Mouse (Mus musculus) ES-E14 (cell line): ENCODE measurements at regions not wholly inside any gene's neighbourhood (a gene's known extent, or its start where the extent isn't known, plus 50 kb on each side); places are given as distances from the start of the nearest gene placed in this dataset.

ENCODE experiments used
- DNase-seq: peaks from one replicate; pipeline ENCODE4 v3.0.0-alpha.2; 2013; ENCODE audit warnings: low read depth, low spot score
- H3K27ac ChIP-seq: 2 replicates; pipeline ENCODE4 v1.5.1; 2012; ENCODE audit warnings: low read depth, mild to moderate bottlenecking, low read length, moderate library complexity, mixed read lengths; ENCODE audit not compliant: poor library complexity, insufficient read depth, severe bottlenecking
- H3K36me3 ChIP-seq: 2 replicates; pipeline ENCODE4 v1.6.1; 2012; ENCODE audit warnings: mild to moderate bottlenecking, low read length, moderate library complexity, mixed read lengths; ENCODE audit not compliant: control insufficient read depth, poor library complexity, insufficient read depth, severe bottlenecking
- H3K4me1 ChIP-seq, 2 experiments: fragments of 150-350 bp in 1 of 2; sonication (generic) in 1 of 2; 2 replicates each; pipeline ENCODE4 v1.6.1; 2012; ENCODE audit warnings: low read length in 2 of 2, mild to moderate bottlenecking in 1 of 2, mixed read lengths in 1 of 2; ENCODE audit not compliant: control insufficient read depth in 2 of 2, insufficient read depth in 2 of 2, poor library complexity in 1 of 2
- H3K4me3 ChIP-seq, 2 experiments: fragments of 150-350 bp in 1 of 2; sonication (generic) in 1 of 2; 2 replicates each; pipeline ENCODE4 v1.5.1; 2012; ENCODE audit warnings: low read length in 2 of 2, low read depth in 1 of 2, mild to moderate bottlenecking in 1 of 2, mixed read lengths in 1 of 2; ENCODE audit not compliant: insufficient read depth in 1 of 2, poor library complexity in 1 of 2, severe bottlenecking in 1 of 2
- H3K9ac ChIP-seq: 2 replicates; pipeline ENCODE4 v1.6.1; 2012; ENCODE audit warnings: low read depth, mild to moderate bottlenecking, low read length, mixed read lengths; ENCODE audit not compliant: poor library complexity, insufficient read depth, severe bottlenecking
- H3K9me3 ChIP-seq: fragments of 150-350 bp; sonication (generic); 2 replicates; pipeline ENCODE4 v1.6.1; 2012; ENCODE audit warnings: low read depth, mild to moderate bottlenecking, low read length; ENCODE audit not compliant: control insufficient read depth, insufficient read depth
- CHD2 ChIP-seq: IDR thresholded peaks from 2 replicates; pipeline ENCODE4 v1.6.1; 2014; ENCODE audit warnings: mild to moderate bottlenecking, low read depth, low read length, inconsistent platforms
- HCFC1 ChIP-seq: IDR thresholded peaks from 2 replicates; pipeline ENCODE4 v1.6.1; 2012; ENCODE audit warnings: low read length, inconsistent platforms, borderline replicate concordance; ENCODE audit not compliant: insufficient read depth
- MAFK ChIP-seq: IDR thresholded peaks from 2 replicates; pipeline ENCODE4 v1.6.1; 2014; ENCODE audit warnings: mild to moderate bottlenecking, low read depth, low read length, inconsistent platforms; ENCODE audit not compliant: insufficient read depth
- ZC3H11A ChIP-seq: IDR thresholded peaks from 2 replicates; pipeline ENCODE4 v1.6.1; 2012; ENCODE audit warnings: low read depth, mild to moderate bottlenecking, inconsistent platforms, low read length, borderline replicate concordance
- ZNF384 ChIP-seq: IDR thresholded peaks from 2 replicates; pipeline ENCODE4 v1.6.1; 2012; ENCODE audit warnings: low read depth, low read length, inconsistent platforms
- in situ Hi-C, 2 experiments: fragments of 600-800 bp; cut with MboI; formaldehyde crosslinking; loops; one replicate each; pipeline ENCODE4 v1.15.1; 2025; ENCODE audit warnings: low sequenced_read_pairs in 2 of 2, inconsistent platforms in 1 of 2; ENCODE audit not compliant: unreplicated experiment in 2 of 2

- in situ Hi-C loops: no loop called here
- no peaks in the 10 kb centered on the region for H3K4me1 ChIP-seq
- H3K27ac ChIP-seq: no peak overlapping the region
- no peaks in the 10 kb centered on the region for H3K36me3 ChIP-seq
- no peak overlapping the region for H3K9ac ChIP-seq
- no peak overlapping the region for H3K4me3 ChIP-seq
- no peaks in the 10 kb centered on the region for H3K9me3 ChIP-seq
- no peak for DNase-seq
- no peak for TF ChIP-seq ZC3H11A
- no peak for TF ChIP-seq ZNF384
- TF ChIP-seq MAFK: no peak
- no peak for TF ChIP-seq CHD2
- no peak for TF ChIP-seq HCFC1
Observed at GRCm38 (mm10) chr3:61255232-61255631, 106.2 kb upstream of the Rap2b start.

DNA sequence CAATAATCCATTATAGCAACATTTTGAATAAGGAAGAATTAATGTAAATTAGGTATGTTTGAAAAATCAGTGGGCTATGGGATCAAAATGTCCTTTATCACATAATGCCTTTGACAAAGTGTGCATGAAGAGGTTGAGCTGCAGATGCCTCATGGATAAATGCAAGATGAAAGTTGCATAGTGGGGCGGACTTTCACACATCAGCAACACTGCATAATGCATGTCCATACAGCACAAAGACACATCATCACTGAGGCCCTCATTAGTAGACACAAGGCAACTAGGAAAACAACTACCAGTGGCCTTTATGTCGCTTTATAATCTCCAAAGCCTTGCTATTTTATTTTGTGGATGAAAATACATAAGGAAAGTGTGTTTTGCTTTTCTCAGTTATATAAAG lies 105.8 kb upstream of the Rap2b start:
- H3K9ac ChIP-seq: no peak overlapping the region
- no peak overlapping the region for H3K27ac ChIP-seq
- H3K4me1 ChIP-seq: no peaks in the 10 kb centered on the region
- H3K4me3 ChIP-seq: no peak overlapping the region
- in situ Hi-C loops: no loop called here
- TF ChIP-seq CHD2 (no peak), ZNF384 (no peak), MAFK (no peak), HCFC1 (no peak), ZC3H11A (no peak)
- H3K9me3 ChIP-seq: no peaks in the 10 kb centered on the region
- DNase-seq: no peak
- H3K36me3 ChIP-seq: no peaks in the 10 kb centered on the region

- in situ Hi-C loops: no loop called here
- Histone ChIP-seq H3K36me3 (no peaks in the 10 kb centered on the region), H3K9me3 (no peaks in the 10 kb centered on the region), H3K27ac (no peak overlapping the region), H3K9ac (no peak overlapping the region), H3K4me3 (no peak overlapping the region), H3K4me1 (no peaks in the 10 kb centered on the region)
- TF ChIP-seq ZC3H11A: 0 out of 2 replicates have a peak, but pooled peaks have one; percentile 1
- TF ChIP-seq HCFC1: no peak
- 0 out of 2 replicates have a peak, but pooled peaks have one; percentile 22 for TF ChIP-seq ZNF384
- TF ChIP-seq CHD2: 0 out of 2 replicates have a peak, but pooled peaks have one; percentile 53
- peak; percentile 25 for DNase-seq
Observed at GRCm38 (mm10) chr3:61268453-61269335, 92.7 kb upstream of the Rap2b start.

- no peaks in the 10 kb centered on the region for H3K36me3 ChIP-seq
- no peak overlapping the region for H3K9ac ChIP-seq
- no peaks in the 10 kb centered on the region for H3K9me3 ChIP-seq
- no peak for DNase-seq
- no peaks in the 10 kb centered on the region for H3K4me1 ChIP-seq
- TF ChIP-seq ZNF384: no peak
- TF ChIP-seq ZC3H11A: no peak
- no peak for TF ChIP-seq MAFK
- TF ChIP-seq HCFC1: no peak
- no peak for TF ChIP-seq CHD2
- H3K27ac ChIP-seq: no peak overlapping the region
- H3K4me3 ChIP-seq: no peak overlapping the region
- in situ Hi-C loops: no loop called here
Observed at GRCm38 (mm10) chr3:61285924-61286520, 75.4 kb upstream of the Rap2b start.
